Mouse (Mus musculus): ENCODE data around the gene Myh14. TPM values are rescaled to one million over a fixed set of nuclear protein-coding genes. Genes with fewer than 3 reads are reported as not detected.
A peak's percentile ranks its signal among the peaks of the same experiment; 100 is the strongest.

Gene Myh14
- polyA plus RNA-seq, 1 experiment from 2014 or later, result 1.0 TPM

DNA sequence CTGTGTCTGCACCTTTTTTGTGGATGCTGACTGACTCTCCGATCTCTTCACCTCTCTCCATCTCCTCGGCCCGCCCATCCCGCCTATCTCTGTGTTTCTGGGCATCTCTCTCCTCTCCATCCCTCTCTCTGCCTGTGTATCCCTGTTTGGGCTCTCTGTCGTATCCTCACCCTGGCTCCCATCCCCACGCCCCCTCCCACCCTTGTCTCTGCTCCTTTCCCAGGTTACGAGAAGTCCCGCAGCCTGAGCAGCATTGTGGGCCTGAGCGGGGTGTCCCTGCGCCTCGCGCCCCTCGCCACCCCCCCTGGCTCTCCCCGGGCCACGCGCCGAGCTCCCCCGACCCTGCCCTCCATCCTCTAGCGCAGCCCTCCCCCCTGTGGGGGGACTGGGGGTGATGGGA lies 69.0 kb downstream of the Myh14 start:
- no peak for DNase-seq (ENCODE audit: low spot score)

DNA sequence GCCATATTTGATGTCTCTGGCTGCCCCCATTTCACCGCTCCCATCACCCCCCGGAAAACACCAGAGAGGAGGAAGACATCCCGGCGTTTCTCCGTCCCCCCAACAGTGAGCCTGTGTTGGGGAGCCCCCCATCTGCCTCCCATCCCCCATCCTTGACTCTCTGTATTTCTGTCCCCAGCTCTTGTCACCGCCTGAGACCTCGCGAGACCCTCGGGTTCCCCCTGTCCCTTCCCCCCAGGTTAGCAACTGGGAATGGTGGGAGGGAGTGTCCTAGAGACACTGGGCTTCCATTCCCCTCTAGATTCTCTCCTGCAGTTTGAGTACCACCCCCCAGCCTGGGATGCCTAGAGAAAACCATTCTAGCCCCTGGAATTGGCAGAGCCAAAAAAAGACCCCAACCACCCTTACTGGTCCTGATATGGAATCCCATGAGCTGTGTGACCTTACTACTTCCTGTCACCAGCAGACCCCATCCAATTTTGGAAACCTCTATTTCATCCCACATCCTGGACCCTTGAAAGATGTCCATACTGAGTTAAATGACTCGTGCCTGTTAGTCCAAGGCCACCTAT lies 69.9 kb downstream of the Myh14 start:
- no peak for DNase-seq (ENCODE audit: low spot score)

DNA sequence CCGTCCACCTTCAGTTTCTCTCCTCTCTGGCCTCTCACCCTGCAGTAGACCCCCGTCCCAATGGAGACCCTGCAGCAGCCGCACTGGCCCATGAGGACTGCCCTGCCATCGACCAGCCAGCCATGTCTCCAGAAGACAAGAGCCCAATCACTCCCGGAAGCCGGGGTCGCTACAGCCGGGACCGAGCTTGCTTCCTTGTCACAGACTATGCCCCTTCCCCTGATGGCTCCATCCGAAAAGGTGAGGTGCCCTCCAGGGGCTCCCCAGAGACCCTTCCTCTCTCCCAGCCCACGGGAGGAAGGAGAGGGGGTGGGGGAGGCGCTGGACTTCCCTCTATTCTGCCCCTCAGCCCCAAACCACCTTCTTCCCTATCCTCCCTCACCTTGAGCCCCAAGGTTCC lies 72.3 kb downstream of the Myh14 start:
- DNase-seq (ENCODE audit: low spot score), result no peak

DNA sequence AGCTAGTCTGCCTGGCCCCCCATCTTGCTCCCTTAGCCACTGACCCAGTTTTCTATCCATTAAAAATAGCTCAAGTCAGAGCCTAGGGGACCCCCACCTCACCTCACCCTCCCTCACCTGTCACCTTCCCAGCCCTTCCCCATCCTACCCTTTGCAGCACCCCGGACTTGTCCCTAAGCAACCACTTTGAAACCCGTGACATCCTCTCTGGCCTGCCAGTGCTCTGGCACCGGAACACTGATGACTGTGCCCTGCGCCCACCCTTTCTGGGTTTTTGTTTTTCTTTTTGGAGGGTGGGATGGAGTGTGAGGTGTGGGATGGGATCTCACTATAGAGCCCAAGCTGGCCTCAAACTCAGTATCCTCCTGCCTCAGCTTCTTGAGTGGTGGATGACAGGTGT lies 73.0 kb downstream of the Myh14 start:
- no peak for DNase-seq (ENCODE audit: low spot score)

DNA sequence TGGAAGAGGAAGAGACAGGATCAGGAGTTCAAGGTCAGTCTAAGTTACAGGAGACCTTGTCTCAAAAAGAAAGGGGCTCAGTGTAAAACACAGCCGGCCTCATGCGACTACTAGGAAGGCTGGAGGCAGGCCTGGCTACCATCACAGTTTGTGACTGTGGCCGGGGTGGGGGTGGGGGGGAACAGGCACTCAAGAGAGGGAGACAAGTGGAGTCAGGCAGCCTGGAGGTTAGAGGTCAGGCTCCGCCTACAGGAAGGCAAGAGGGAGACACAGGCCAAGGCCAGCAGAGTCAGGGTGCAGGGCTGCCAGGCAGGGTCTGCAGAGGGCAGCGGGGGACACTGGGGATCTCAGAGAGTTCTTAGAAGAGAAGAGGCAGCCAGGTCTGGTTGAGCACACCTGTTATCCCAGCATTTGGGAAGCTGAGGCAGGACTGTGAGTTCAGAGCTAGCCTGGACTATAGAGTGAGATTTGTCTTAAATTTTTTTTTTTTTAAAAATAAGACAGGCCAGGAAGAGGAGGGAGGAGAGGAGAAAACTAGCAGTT lies 73.6 kb downstream of the Myh14 start:
- DNase-seq (ENCODE audit: low spot score), result no peak

DNA sequence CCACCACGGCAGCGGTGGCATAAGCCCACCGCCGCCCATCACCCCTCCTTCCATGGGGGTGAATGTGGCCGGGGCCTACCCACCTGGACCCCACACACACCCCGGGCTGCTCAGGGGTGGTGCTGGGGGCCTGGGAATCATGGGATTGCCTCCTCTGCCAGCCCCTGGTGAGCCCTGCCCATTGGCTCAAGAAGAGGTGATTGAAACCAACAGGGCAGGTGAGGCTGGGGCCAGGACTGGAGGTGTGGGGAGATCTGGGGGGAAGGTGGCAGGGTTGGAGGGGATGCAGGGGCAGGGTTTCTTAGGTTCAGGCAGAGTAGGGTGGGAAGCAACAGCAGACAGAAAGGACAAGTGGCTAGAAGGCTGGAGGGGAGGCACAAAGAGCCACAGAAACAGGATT lies 74.6 kb downstream of the Myh14 start:
- DNase-seq (ENCODE audit: low spot score), result no peak

DNA sequence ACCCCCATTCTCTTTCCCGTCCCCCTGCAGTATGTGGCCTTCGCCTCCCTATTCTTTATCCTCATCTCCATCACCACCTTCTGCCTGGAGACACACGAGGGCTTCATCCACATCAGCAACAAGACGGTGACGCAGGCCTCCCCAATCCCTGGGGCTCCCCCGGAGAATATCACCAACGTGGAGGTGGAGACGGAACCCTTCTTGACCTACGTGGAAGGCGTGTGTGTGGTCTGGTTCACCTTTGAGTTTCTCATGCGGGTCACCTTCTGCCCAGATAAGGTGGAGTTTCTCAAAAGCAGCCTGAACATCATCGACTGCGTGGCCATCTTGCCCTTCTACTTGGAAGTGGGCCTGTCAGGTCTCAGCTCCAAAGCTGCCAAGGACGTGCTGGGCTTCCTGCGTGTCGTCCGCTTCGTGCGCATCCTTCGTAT lies 75.5 kb downstream of the Myh14 start:
- DNase-seq (ENCODE audit: low spot score), result no peak

DNA sequence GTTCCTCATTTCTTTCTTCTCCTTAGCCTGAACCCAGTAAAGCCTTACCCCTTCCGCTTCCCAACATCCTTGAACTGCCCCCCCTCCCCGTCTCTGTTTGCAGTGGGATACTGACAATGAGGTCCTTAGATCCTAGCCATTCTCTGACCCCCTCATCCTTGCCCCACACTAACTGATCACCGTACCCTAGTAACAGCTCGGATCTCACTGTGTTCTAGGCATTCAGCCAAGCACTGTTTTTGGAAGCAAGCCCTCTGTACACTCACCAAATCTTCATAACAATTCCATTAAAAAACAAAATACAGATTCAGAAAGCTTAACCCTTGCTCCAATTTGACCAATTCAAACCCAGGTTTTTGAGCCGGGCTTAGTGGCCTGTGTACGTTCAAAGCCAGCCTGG lies 76.4 kb downstream of the Myh14 start:
- no peak for DNase-seq (ENCODE audit: low spot score)

DNA sequence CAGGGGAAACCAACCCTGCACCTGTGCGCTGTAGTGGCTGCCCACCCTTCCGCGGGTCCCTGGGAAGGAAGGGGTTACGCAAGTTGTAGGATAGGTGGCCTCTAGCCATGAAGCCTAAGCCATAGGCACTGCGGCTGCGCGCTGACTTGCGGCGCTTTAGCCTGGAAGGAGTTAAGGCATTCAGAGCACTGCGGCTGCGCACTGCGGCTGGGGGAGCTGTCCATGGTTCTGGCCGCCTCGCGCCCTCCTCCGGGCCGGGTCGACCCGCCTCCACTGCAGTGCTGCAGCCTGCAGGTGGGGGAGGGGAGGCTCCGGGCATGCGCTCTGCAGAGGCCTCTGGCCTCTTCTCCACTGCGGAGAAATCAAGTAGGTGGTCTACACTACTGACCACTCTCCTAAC lies 76.9 kb downstream of the Myh14 start:
- DNase-seq (ENCODE audit: low spot score), result peak; percentile 78

DNA sequence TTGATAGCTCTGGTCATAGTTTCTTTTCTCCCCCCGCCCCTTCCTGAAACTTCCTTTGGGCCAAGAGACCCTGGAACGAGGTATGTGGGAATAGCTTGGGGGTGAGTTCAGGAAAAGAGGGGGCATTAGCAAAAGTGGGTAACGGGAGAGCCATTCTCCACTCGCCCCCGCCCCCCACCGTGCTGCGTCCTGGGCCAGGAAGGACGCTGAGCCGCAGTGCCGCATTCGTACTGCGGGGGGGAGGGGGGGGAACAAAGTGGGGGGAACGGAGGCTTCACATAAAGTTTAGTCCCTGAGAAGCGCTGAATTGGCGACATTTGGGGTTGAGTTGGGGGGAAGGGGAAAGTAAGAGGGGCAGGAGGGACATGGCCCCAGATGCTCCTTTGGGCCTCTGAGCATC lies 77.6 kb downstream of the Myh14 start:
- no peak for DNase-seq (ENCODE audit: low spot score)

DNA sequence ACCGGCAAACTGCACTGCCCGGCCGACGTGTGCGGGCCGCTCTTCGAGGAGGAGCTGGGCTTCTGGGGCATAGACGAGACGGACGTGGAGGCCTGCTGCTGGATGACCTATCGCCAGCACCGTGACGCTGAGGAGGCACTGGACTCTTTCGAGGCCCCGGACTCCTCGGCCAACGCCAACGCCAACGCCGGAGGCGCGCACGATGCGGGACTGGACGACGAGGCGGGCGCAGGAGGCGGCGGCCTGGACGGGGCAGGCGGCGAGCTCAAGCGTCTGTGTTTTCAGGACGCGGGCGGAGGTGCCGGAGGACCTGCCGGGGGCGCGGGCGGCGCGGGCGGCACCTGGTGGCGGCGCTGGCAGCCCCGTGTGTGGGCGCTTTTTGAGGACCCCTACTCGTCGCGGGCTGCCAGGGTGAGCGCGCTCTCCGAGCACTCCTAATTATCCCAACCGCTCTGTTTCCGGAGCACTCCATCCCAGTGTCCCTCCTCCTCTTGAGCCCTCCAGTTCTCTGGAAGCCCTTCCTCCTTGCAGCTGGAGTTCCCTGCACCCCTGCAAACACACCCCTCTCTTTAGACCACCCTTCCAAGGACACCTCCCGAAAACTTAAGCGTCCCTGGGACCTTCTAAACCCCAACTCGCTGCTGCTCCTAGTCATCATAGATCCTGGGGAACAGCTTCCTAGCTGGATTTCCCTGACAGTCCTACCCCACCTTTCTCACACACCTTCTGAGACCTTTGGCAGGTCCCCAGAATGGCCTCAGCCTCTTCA lies 79.1 kb downstream of the Myh14 start:
- DNase-seq (ENCODE audit: low spot score), result no peak

DNA sequence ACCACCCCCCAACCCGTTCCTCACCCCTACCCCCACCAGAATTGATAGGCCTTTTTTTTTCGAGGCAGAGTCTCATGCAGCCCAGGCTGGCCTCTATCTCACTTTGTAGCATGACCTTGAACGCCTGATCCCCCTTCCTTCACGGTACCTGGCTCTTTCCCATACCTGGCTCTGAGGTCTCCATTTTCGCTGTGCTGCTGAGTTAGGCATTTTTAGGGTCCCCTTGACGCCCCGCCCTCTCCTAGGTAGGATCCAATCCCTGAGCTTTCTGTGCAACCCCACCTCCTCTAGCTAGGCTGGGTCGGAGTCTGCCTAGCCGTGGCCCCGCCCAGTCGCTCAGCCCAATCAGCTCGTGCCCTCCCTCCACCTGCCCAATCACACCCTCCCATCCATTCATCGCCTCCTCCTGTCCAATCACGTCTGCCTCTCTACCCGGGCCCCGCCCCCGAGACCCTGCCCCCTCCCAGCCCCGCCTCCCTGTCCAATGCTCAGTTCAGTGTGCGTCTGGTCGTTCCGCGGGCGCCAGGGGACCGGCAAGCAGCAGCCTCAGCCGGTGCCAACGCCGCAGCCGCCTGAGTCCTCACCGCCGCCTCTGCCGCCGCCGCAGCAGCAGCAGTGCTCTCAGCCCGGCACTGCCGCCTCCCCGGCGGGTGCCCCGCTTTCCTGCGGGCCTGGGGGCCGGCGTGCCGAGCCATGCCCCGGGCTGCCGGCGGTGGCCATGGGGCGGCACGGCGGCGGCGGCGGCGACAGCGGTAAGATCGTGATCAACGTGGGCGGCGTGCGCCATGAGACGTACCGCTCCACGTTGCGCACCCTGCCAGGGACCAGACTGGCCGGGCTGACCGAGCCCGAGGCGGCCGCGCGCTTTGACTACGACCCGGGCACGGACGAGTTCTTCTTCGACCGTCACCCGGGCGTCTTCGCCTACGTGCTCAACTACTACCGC lies 80.0 kb downstream of the Myh14 start, which contains the start of gene Kcnc3:
Gene Kcnc3 (plus strand): TSS at position 263 of the 946 bp plus-strand sequence.
- DNase-seq (ENCODE audit: low spot score), result peak; percentile 74

DNA sequence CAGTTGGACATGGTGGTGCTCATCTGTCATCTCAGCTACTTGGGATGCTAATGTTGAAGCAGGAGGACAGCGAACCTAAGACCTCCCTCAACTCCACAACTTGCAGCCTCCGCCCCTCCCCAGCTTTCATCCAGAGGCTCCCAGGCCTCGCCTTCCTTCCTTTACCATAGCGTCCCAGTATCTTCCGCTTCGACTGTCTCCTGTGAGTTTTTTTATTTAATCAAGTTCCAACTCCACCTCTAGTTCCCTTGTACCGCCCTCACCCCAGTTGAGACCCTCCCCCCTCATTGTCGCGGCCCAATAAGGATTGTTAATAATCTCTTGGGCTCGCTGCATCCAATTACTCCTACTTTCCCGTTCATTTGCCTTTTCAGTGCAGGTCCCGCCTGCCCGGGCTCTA lies 80.7 kb downstream of the Myh14 start:
- DNase-seq (ENCODE audit: low spot score), result no peak

DNA sequence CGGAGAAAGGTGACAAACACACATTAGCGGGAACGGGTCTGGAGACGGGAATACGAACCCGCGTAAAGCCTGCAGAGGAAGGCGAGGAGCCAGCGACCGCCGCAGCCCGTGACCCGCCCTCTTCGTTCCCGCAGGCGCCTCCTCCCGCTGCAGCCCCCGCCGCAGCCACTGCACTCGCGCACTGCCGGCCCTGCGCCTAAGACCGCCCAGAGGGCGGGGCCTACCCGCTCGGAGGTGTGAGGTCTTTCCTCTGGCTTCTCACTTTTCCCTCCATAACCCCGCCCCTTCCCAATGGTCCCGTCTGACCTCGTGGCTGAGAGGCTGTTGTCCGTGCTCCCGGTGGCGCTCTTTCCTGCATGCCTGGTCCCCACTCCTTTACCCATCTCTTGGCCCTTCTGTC lies 81.5 kb downstream of the Myh14 start:
- DNase-seq (ENCODE audit: low spot score), result peak; percentile 45

DNA sequence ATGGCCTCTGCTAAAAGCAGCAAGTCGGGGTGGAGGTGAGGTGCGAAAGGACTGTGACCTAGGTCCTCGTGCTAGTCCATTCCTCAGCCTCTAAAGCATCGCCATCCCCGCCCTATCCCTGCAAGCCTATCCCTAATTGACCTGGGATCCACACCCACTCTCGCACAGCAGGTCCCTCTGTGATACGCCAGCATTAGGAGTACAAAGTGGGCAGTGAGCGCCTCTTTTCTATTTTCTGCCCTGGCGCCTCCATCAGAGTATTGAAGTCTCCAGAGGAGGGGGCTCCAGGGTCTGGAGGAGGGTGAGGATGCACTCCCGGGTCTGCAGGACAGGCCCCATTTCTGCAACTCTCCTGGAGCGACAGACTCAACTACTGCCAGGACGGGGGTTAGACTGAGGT lies 82.3 kb downstream of the Myh14 start:
- no peak for DNase-seq (ENCODE audit: low spot score)

DNA sequence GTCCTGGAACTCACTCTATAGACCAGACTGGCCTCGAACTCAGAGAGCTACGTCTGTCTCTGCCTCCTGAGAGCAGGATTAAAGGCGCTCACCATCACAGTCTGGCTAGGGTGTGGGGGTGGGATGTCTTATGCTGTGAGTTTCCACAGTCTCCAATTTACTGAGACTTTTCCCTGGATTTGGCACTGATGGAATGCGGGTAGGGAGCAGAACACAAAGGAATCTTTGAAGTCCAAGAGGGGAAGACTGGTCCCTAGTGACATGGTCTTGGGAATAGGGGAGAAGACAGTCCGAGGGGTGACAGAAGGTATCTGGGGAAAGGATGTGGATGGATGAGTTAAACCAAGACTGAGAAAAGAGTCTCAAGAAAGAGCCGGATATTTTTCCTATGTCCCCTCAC lies 83.0 kb downstream of the Myh14 start:
- no peak for DNase-seq (ENCODE audit: low spot score)

DNA sequence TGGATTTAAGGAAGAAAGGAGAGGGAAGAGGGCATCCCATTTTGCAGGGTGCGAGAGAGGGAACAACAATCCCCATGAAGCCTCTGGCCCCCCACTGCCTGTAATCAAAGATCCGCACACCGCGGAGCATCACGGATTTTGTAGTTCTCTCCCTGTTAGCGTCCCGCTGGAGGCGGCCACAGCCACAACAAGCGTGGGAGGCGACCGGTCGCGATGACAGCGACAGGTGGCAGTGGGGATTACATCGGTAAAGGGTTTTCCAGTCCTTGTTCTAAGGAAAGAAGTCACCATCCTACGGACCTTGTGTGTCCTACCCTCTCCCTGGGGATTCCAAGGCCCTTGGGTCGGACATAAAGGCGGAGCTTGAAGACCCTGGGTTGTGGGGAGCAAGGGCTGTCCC lies 83.7 kb downstream of the Myh14 start:
- DNase-seq (ENCODE audit: low spot score), result peak; percentile 44

DNA sequence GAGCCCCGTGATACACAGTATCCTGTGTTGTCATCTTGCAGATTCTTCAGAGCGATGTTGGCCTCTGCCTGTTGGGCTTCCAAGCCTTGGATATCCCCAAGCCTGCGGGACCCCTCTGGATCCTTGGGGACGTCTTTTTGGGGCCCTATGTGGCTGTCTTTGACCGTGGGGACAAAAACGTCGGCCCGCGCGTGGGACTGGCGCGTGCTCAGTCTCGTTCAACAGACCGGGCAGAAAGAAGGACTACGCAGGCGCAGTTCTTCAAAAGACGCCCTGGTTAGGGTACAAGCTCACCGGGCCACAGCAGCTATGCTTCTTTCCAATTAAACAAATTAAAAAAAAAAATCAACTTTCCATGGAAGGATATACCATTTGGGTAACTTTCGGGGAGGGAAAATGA lies 84.1 kb downstream of the Myh14 start:
- peak; percentile 18 for DNase-seq (ENCODE audit: low spot score)

DNA sequence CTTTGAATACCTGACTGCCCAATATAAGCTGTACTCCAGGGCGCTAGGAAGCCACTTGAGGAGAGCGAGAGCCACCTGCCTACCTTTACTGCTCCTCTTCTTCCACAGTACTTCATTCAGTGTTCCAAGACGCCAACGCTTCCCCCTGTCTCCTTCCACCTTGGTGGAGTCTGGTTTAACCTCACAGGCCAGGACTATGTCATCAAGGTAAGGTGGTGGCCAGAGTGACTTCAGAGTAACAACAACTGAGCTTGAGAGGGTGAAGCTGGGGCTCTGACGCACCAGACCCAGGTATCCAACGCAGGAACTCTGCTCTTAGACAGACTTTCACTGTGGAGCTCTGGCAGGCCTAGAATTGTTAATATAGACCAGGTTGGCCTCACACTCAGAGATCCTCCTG lies 85.0 kb downstream of the Myh14 start:
- no peak for DNase-seq (ENCODE audit: low spot score)

DNA sequence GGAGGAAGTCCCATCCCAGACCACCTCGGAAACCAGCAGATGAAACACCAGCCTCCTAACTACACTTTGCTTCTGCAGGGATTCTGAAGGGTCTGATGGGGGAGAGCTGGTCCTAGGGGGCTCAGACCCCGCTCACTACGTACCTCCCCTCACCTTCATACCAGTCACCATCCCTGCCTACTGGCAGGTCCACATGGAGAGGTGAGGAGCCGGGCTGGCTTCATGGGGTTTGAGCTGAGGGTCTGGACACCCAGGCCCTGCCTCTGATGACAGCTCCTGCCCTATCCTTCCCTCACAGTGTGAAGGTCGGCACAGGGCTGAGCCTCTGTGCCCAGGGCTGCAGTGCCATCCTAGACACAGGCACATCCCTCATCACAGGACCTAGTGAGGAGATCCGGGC lies 85.7 kb downstream of the Myh14 start:
- no peak for DNase-seq (ENCODE audit: low spot score)

DNA sequence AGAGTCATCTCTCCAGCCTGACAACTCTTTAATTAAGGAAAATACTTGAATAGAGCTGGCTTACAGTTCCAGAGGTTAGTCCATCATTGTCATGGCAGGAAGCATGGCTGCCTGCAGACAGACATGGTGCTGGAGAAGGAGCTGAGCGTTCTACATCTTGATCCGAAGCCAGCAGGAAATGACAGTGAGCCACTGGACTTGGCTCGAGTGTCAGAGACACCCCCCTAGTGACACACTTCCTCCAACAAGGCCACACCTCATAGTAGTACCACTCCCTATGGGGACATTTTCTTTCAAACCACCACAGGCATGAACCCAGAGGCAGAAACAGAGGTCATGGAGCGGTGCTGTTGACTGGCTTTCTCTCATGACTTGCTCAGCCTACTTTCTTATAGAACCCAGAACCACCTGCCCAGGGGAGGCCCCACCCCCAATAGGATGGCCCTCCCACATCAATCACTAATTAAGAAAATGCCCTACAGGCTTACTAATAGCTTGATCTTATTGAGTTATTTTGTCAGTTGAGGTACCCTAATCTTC lies 86.3 kb downstream of the Myh14 start:
- DNase-seq (ENCODE audit: low spot score), result no peak

DNA sequence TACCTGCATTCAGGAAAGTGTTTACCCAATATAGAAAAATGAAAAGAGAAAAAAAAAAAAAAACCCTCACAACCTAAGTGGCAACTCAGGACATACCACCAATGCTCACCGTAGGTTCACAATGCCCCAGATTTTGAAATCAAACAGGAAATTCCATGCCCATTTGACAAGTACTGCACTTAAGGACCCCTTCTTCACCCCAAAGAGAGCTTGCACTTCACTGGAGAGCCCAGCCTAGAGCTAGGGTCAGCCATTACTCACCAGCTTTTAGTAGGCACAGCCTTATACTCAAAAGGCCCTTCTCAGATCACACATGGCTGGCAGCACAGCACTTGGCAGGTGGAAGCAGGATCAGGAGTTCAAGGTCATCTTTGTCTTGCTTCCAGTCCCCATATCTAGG lies 87.5 kb downstream of the Myh14 start:
- no peak for DNase-seq (ENCODE audit: low spot score)

Data from thymus, postnatal 0 days (tissue).